Mouse (Mus musculus) cerebellum, adult (tissue): ENCODE results near the gene Aftph.

Source experiments
- ATAC-seq: cut with Nextera tagmentation; 2 replicates; pipeline ENCODE4 v1.9.2; 2017; ENCODE audit warnings: mild to moderate bottlenecking, moderate library complexity, mixed read lengths; ENCODE audit not compliant: insufficient number of reproducible peaks, low FRiP score, low TSS enrichment

Gene Aftph

DNA sequence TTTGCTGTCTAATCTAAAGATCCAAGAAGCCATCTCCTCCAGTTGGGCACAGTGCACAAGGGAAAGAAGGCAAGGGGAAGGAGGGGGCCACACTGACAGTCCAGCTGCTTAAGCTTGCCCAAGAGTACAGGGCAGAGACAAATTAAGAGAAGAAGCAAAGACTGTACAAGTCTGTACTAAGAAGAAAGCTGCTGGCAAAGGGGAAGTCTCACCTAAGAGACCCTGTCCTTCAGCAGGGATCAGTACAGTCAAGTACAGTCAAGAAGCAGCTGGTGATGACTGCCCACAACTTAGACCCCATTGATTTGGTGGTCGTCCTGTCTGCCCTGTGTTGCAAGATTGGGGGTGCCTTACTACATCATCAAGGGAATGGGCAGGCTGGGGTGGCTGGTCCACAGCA, 12.0 kb downstream of the Aftph start:
- ATAC-seq = no peak

- ATAC-seq = no peak
Observed at GRCm38 (mm10) chr11:20728044-20728443, 13.3 kb downstream of the Aftph start.

- no peak for ATAC-seq
Observed at GRCm38 (mm10) chr11:20723572-20723971, 17.8 kb downstream of the Aftph start.

DNA sequence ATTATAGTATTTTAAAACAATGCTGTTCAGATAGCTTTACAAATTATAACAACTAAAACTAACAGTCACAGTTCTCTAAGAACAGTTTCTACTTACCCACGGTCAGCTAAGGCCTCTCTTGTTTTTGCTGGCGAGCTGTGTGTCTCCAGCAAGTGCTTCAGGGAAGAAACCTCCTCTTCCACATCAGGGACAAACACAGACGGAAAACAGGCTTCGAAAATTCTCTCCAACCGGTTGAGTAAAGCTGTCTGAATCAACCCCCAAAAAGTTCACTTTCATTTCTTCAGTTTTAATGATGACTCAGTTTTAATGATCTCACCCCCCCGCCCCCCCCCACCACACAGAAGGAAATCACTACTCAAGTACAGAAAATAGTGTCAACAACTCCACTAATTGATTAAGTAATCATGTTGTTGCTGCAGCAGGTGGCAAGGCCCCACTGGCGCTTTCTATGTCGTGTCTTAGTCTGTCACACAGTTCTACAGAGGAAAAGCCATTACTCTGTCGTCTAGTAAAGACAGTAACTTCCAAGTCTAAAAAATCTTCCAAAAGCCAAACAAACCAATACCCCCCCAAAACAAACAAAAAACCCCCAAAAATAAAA, 29.2 kb downstream of the Aftph start:
- no peak for ATAC-seq

GRCm38 (mm10) chr11:20691000-20691399, 50.4 kb downstream of the Aftph start:
- ATAC-seq = 0 out of 2 replicates have a peak, but pooled peaks have one; percentile 72

DNA sequence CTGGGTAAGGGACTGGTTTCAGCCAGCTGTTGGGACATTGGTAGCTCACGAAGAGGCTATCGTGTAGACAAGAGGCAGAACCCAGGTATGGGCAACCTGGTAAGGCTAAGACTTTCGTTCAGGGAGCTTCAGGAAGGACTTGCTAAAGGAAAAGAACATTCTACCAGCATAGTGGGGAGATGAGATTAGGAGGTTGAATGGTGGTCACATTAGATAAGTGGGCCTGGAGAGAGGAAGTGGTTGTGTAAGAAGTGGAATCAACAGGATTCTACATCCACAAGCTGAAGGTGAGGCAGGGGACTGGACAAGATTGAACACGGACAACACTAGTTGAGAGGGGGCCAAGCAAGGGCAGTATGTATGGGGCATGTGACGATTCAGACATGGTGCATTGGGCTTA, 59.7 kb downstream of the Aftph start:
- ATAC-seq = no peak

- ATAC-seq = no peak
Observed at GRCm38 (mm10) chr11:20680781-20681180, 60.6 kb downstream of the Aftph start.

- ATAC-seq = no peak
Observed at GRCm38 (mm10) chr11:20679396-20679795, 62.0 kb downstream of the Aftph start.

- no peak for ATAC-seq
Observed at GRCm38 (mm10) chr11:20672513-20672912, 68.9 kb downstream of the Aftph start.

DNA sequence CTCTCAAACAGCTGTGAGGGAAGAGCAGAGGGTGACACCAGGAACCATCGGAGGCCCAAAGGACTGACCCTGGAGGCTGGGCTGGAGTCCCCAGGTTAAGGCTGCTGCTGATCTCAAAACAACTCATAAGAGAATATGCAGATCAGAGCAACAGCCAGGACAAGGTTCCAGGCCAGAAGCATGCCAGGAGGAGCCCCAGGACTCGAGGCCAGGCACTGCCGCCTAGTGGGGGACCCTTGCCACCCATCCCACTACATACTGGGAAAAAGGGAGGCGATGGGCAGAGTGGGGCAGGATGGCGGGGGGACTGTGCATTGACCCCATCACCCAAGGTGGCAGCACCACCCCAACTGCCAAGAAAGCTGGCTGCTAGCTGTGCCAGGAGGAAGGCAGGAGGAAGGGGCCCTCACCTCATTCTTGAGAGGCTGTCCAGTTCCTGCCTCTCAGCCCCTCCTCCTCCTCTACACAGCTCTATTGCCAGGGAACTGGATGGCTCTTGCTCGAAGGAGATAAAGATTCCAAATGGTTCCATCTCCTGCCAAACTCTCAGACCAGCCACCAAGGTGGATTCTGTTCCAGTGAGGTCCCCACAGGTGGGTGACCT, 69.5 kb downstream of the Aftph start:
- no peak for ATAC-seq

GRCm38 (mm10) chr11:20664878-20665277, 76.5 kb downstream of the Aftph start:
- ATAC-seq = no peak

GRCm38 (mm10) chr11:20663580-20664198, 77.7 kb downstream of the Aftph start:
- no peak for ATAC-seq

DNA sequence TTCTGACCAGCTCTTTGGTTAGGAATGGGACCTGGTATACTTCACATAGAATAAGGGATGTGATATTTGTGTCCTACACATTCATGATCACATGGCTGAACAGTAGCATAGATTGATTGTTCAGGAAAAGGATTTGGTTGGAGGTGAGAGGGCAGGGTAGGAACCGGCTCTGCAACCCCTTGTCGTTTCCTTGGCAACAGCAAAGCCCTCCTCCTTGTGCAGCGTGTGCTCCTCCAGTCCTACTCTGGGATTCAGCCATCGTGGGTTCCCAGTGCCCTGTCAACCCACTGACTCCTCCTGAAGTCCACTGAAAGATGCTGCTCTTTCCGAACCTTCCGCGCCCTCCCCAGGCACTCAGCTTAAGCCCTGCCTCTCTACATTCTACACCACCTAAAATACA, 78.6 kb downstream of the Aftph start:
- ATAC-seq = no peak

- ATAC-seq = no peak
Observed at GRCm38 (mm10) chr11:20661652-20662051, 79.7 kb downstream of the Aftph start.

GRCm38 (mm10) chr11:20660111-20661097, 81.0 kb downstream of the Aftph start:
- ATAC-seq = no peak

GRCm38 (mm10) chr11:20659094-20659493, 82.3 kb downstream of the Aftph start:
- no peak for ATAC-seq

DNA sequence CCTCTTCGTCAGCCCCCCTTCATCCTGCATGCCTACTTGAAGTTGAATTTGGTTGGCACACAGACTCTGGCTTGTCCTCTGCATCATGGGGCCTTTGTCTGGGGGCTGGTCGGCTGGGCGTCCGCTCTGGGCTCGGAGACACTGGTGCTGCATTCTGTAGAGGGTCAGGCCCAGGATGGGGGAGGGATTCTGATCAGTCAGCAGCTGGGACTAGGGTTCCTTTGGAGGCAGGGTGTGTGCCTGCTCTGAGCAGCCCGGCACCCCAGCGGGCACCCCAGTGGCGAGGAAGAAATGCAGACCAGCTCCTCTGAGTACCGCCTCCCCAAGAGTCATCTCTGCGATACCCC, 84.7 kb downstream of the Aftph start:
- no peak for ATAC-seq

GRCm38 (mm10) chr11:20655795-20656710, 85.3 kb downstream of the Aftph start:
- peak; percentile 56; the same call in 1 of the 2 replicates for ATAC-seq

GRCm38 (mm10) chr11:20651166-20651565, 90.2 kb downstream of the Aftph start:
- no peak for ATAC-seq
